Mouse (Mus musculus): ENCODE data around the gene Mapk13. TPM values are rescaled to one million over a fixed set of nuclear protein-coding genes. Genes with fewer than 3 reads are reported as not detected.

Mapk13 gene
- polyA plus RNA-seq, 1 experiment from 2014 or later: 0.82 TPM

DNA sequence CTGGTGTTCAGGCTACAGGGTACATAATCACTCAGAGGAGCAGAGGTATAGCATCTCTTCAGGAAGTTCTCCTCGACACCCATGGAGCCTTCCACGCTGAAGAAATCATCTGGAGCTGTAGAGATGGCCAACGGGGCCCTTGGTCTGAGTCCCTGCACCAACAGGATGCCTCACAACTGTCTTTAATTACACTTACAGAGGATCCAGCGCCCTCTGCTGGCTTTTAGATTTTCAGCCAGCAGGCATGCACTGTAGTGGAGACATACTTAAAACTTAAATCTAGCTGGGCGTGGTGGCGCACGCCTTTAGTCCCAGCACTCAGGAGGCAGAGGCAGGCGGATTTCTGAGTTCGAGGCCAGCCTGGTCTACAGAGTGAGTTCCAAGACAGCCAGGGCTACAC, 25.2 kb upstream of the Mapk13 start:
- H3K9me3 ChIP-seq (replicated peaks; ENCODE audit: control insufficient read depth, low read length, poor library complexity, severe bottlenecking): no peaks in the 10 kb centered on the region
- H3K27ac ChIP-seq (ENCODE audit: low read length): no peak overlapping the region
- no peak for ATAC-seq
- no peaks in the 10 kb centered on the region for H3K27me3 ChIP-seq (ENCODE audit: control insufficient read depth, insufficient read depth, low read depth, low read length)
- no peak overlapping the region for H3K9ac ChIP-seq (ENCODE audit: low read depth, low read length)
- H3K4me3 ChIP-seq (ENCODE audit: low read depth, low read length): no peak overlapping the region
- WGBS: 87% methylated on average over 9 of the region's 9 CpGs
- H3K4me2 ChIP-seq (ENCODE audit: low read length): no peak overlapping the region
- peaks cover 37% of the 10 kb centered on the region for H3K36me3 ChIP-seq (ENCODE audit: control insufficient read depth, insufficient read depth, low read length)
- no peaks in the 10 kb centered on the region for H3K4me1 ChIP-seq (ENCODE audit: control insufficient read depth, insufficient read depth, low read length)

GRCm38 (mm10) chr17:28745773-28746172, 23.3 kb upstream of the Mapk13 start:
- Histone ChIP-seq H3K27ac (ENCODE audit: low read length) (no peak overlapping the region), H3K27me3 (ENCODE audit: control insufficient read depth, insufficient read depth, low read depth, low read length) (no peaks in the 10 kb centered on the region), H3K4me1 (ENCODE audit: control insufficient read depth, insufficient read depth, low read length) (no peaks in the 10 kb centered on the region), H3K4me2 (ENCODE audit: low read length) (no peak overlapping the region), H3K9ac (ENCODE audit: low read depth, low read length) (no peak overlapping the region), H3K36me3 (ENCODE audit: control insufficient read depth, insufficient read depth, low read length) (peaks cover 37% of the 10 kb centered on the region), H3K4me3 (ENCODE audit: low read depth, low read length) (no peak overlapping the region), H3K9me3 (replicated peaks; ENCODE audit: control insufficient read depth, low read length, poor library complexity, severe bottlenecking) (no peaks in the 10 kb centered on the region)
- WGBS: 92% methylated on average over 6 of the region's 6 CpGs
- no peak for ATAC-seq

- peaks cover 27% of the 10 kb centered on the region for H3K36me3 ChIP-seq (ENCODE audit: control insufficient read depth, insufficient read depth, low read length)
- H3K27ac ChIP-seq (ENCODE audit: low read length): no peak overlapping the region
- no peaks in the 10 kb centered on the region for H3K4me1 ChIP-seq (ENCODE audit: control insufficient read depth, insufficient read depth, low read length)
- no peaks in the 10 kb centered on the region for H3K9me3 ChIP-seq (replicated peaks; ENCODE audit: control insufficient read depth, low read length, poor library complexity, severe bottlenecking)
- no peak overlapping the region for H3K4me2 ChIP-seq (ENCODE audit: low read length)
- H3K27me3 ChIP-seq (ENCODE audit: control insufficient read depth, insufficient read depth, low read depth, low read length): no peaks in the 10 kb centered on the region
- WGBS: 94% methylated on average over 4 of the region's 4 CpGs
- H3K9ac ChIP-seq (ENCODE audit: low read depth, low read length): no peak overlapping the region
- H3K4me3 ChIP-seq (ENCODE audit: low read depth, low read length): no peak overlapping the region
- ATAC-seq: no peak
These were observed 21.1 kb upstream of the Mapk13 start for GRCm38 (mm10) chr17:28748001-28748400.

DNA sequence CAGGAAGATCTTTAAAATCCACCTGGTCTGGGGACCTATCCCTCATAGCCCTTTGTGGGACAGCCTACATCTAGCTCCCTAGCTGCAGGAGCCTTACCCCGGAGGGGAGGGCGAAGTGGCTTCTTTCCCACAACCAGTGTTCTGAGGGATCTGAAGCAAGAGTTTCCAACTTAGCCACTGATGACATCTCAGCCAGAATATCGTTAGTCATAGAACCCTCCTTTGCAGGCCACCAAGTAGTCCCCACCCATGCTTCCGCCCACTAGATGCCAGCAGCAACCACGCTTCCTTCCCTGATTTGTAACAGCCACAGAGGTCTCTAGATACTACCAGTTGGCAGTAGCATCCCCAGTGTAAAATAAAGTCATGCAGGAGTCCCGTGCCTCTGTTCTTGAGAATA, 18.5 kb upstream of the Mapk13 start:
- H3K9ac ChIP-seq (ENCODE audit: low read depth, low read length): no peak overlapping the region
- H3K9me3 ChIP-seq (replicated peaks; ENCODE audit: control insufficient read depth, low read length, poor library complexity, severe bottlenecking): no peaks in the 10 kb centered on the region
- WGBS: 87% methylated on average over 6 of the region's 6 CpGs
- no peak overlapping the region for H3K27ac ChIP-seq (ENCODE audit: low read length)
- H3K36me3 ChIP-seq (ENCODE audit: control insufficient read depth, insufficient read depth, low read length): peaks cover 14% of the 10 kb centered on the region
- no peak overlapping the region for H3K4me2 ChIP-seq (ENCODE audit: low read length)
- no peak overlapping the region for H3K4me3 ChIP-seq (ENCODE audit: low read depth, low read length)
- no peaks in the 10 kb centered on the region for H3K4me1 ChIP-seq (ENCODE audit: control insufficient read depth, insufficient read depth, low read length)
- no peaks in the 10 kb centered on the region for H3K27me3 ChIP-seq (ENCODE audit: control insufficient read depth, insufficient read depth, low read depth, low read length)
- ATAC-seq: no peak

DNA sequence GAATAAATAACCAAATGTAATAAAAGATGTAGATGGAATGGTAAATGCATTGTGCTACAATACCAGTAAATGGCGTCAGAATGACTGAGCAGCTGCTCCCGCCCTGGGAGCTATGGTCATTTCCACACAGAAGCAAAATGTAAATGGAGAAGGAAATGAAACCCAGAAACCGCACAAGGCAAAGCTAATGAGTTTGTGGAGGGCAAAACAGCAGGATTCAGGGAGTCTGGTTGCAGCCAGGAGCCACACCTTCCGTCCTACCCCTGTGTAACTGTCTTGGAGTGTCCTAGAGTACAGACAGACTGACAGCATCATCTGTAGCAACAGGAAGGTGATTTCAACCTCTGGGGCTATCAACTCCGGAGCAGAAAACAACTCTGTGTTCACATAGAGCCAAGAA, 12.7 kb upstream of the Mapk13 start:
- no peaks in the 10 kb centered on the region for H3K4me1 ChIP-seq (ENCODE audit: control insufficient read depth, insufficient read depth, low read length)
- no peak overlapping the region for H3K9ac ChIP-seq (ENCODE audit: low read depth, low read length)
- no peak for ATAC-seq
- H3K9me3 ChIP-seq (replicated peaks; ENCODE audit: control insufficient read depth, low read length, poor library complexity, severe bottlenecking): no peaks in the 10 kb centered on the region
- H3K27me3 ChIP-seq (ENCODE audit: control insufficient read depth, insufficient read depth, low read depth, low read length): no peaks in the 10 kb centered on the region
- H3K27ac ChIP-seq (ENCODE audit: low read length): no peak overlapping the region
- H3K4me2 ChIP-seq (ENCODE audit: low read length): no peak overlapping the region
- no peak overlapping the region for H3K4me3 ChIP-seq (ENCODE audit: low read depth, low read length)
- H3K36me3 ChIP-seq (ENCODE audit: control insufficient read depth, insufficient read depth, low read length): no peaks in the 10 kb centered on the region
- WGBS: 71% methylated on average over 5 of the region's 5 CpGs

DNA sequence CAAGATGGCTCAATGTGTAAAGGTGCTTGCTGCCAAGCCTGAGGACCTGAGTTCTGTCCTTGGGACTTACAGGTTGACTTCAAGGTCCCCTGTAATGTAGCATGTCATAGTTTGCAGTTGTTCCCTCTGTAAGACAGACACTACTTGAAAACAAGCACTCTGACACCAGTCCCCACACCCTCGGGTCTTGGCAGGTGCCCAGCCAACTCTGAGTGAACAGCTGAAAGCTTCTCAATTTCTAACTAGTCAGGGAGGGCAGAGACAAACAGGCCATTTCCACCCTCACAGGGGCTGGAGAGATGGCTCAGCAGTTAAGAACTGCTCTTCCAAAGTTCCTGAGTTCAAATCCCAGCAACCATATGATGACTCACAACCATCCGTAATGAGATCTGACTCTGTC, 11.6 kb upstream of the Mapk13 start:
- Histone ChIP-seq H3K9me3 (replicated peaks; ENCODE audit: control insufficient read depth, low read length, poor library complexity, severe bottlenecking) (no peaks in the 10 kb centered on the region), H3K4me3 (ENCODE audit: low read depth, low read length) (no peak overlapping the region), H3K9ac (ENCODE audit: low read depth, low read length) (no peak overlapping the region), H3K27me3 (ENCODE audit: control insufficient read depth, insufficient read depth, low read depth, low read length) (no peaks in the 10 kb centered on the region), H3K36me3 (ENCODE audit: control insufficient read depth, insufficient read depth, low read length) (no peaks in the 10 kb centered on the region), H3K4me1 (ENCODE audit: control insufficient read depth, insufficient read depth, low read length) (no peaks in the 10 kb centered on the region), H3K27ac (ENCODE audit: low read length) (no peak overlapping the region), H3K4me2 (ENCODE audit: low read length) (no peak overlapping the region)
- 84% methylated on average over 2 of the region's 2 CpGs for WGBS
- no peak for ATAC-seq

DNA sequence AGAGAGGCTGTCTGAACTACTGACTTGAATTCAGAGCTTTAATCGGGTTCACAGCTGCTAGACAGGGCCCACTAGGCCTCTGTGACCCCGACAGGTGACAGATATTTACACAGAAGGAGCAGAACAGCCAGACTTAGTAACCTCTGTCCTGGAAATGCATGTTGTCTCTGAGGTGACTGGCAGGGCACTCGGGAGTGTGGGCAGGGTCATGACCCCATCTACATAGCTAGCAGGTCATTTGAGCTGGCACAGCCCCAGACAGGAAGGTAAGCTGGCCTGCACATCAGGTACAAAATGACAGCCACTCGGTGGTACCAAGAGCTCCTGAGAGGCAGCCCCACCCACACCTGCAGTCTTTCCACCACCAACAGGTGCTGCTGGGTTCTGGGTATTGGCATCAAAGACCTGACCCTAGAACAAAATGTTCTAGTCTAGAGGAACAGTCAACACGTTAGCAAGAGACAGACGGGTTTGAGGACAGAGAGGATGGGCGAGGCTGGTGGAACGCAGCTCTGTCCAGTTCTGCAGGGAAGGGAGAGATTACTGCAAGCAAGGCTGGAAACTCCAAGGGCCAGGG, 8.3 kb upstream of the Mapk13 start:
- Histone ChIP-seq H3K36me3 (ENCODE audit: control insufficient read depth, insufficient read depth, low read length) (no peaks in the 10 kb centered on the region), H3K27me3 (ENCODE audit: control insufficient read depth, insufficient read depth, low read depth, low read length) (no peaks in the 10 kb centered on the region), H3K4me2 (ENCODE audit: low read length) (no peak overlapping the region), H3K4me1 (ENCODE audit: control insufficient read depth, insufficient read depth, low read length) (no peaks in the 10 kb centered on the region), H3K9me3 (replicated peaks; ENCODE audit: control insufficient read depth, low read length, poor library complexity, severe bottlenecking) (no peaks in the 10 kb centered on the region), H3K27ac (ENCODE audit: low read length) (no peak overlapping the region), H3K4me3 (ENCODE audit: low read depth, low read length) (no peak overlapping the region), H3K9ac (ENCODE audit: low read depth, low read length) (no peak overlapping the region)
- WGBS: 80% methylated on average over 8 of the region's 8 CpGs
- no peak for ATAC-seq

DNA sequence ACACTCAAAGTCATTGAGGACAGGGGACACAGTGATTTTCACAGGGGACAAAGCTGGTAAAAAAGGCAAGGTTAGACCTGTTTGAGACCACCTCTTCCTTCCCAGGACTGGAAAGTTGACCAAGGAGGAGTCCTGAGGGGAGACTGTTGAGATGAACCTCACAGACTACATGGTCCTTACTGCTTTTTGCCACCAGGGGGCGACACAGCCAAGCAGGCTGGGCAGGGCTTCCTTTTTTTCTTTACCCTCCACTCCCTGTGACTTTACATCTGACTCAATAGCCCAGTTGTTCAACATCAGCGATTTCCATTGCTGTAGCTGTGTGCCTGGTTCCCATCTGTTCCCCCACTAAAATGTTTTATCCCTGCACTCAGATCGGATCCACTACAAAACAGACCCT, 7.2 kb upstream of the Mapk13 start:
- ATAC-seq: no peak
- Histone ChIP-seq H3K27ac (ENCODE audit: low read length) (no peak overlapping the region), H3K4me2 (ENCODE audit: low read length) (no peak overlapping the region), H3K27me3 (ENCODE audit: control insufficient read depth, insufficient read depth, low read depth, low read length) (no peaks in the 10 kb centered on the region), H3K4me1 (ENCODE audit: control insufficient read depth, insufficient read depth, low read length) (no peaks in the 10 kb centered on the region), H3K9ac (ENCODE audit: low read depth, low read length) (no peak overlapping the region), H3K4me3 (ENCODE audit: low read depth, low read length) (no peak overlapping the region), H3K36me3 (ENCODE audit: control insufficient read depth, insufficient read depth, low read length) (no peaks in the 10 kb centered on the region), H3K9me3 (replicated peaks; ENCODE audit: control insufficient read depth, low read length, poor library complexity, severe bottlenecking) (no peaks in the 10 kb centered on the region)
- WGBS: 14% methylated on average over 3 of the region's 3 CpGs

DNA sequence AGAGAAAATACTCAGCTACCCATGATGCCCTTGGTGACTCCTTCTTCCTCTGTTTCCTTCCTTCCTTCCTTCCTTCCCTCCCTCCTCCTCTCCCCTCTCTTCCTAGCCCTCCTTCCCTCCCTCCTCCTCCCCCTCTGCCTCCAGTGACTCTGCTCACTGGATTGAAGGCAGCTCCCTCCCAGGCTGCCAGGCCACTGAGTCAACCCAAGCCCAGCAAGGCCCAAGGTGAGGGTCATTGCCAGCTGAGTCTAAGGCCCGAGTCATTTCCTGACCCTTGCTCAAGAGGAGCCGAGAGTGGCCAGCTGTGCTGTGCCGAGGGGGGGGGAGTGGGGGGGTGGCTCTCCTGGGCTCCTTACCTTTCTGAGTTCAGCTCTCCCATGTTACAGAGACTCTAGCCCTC, 2.9 kb upstream of the Mapk13 start:
- no peak overlapping the region for H3K4me2 ChIP-seq (ENCODE audit: low read length)
- H3K9ac ChIP-seq (ENCODE audit: low read depth, low read length): no peak overlapping the region
- peaks cover 14% of the 10 kb centered on the region for H3K4me1 ChIP-seq (ENCODE audit: control insufficient read depth, insufficient read depth, low read length)
- H3K9me3 ChIP-seq (replicated peaks; ENCODE audit: control insufficient read depth, low read length, poor library complexity, severe bottlenecking): no peaks in the 10 kb centered on the region
- H3K36me3 ChIP-seq (ENCODE audit: control insufficient read depth, insufficient read depth, low read length): no peaks in the 10 kb centered on the region
- WGBS: 68% methylated on average over 3 of the region's 3 CpGs
- ATAC-seq: no peak
- no peak overlapping the region for H3K4me3 ChIP-seq (ENCODE audit: low read depth, low read length)
- H3K27ac ChIP-seq (ENCODE audit: low read length): no peak overlapping the region
- peaks cover 26% of the 10 kb centered on the region for H3K27me3 ChIP-seq (ENCODE audit: control insufficient read depth, insufficient read depth, low read depth, low read length)
